Mouse (Mus musculus) cortical plate, adult 2 months (tissue): ENCODE measurements around the gene Ncbp1. TPM values are rescaled to one million over a fixed set of nuclear protein-coding genes. Genes with fewer than 3 reads are reported as not detected.

Experiments
- H3K27ac ChIP-seq: fragments of 200-500 bp; 2 replicates; pipeline ENCODE4 v1.5.1; 2012; ENCODE audit warnings: low read length, control low read depth, inconsistent platforms; ENCODE audit not compliant: insufficient read depth
- H3K4me1 ChIP-seq: fragments of 200-500 bp; 2 replicates; pipeline ENCODE4 v1.6.1; 2011; ENCODE audit warnings: low read length; ENCODE audit not compliant: control insufficient read depth, insufficient read depth
- H3K4me3 ChIP-seq: fragments of 200-500 bp; 2 replicates; pipeline ENCODE4 v1.5.1; 2011; ENCODE audit warnings: mild to moderate bottlenecking, low read length, control low read depth; ENCODE audit not compliant: insufficient read depth
- CTCF ChIP-seq: fragments of 200-500 bp; IDR thresholded peaks from 2 replicates; pipeline ENCODE4 v1.5.1; 2011; ENCODE audit warnings: mild to moderate bottlenecking, control low read depth, low read length; ENCODE audit not compliant: insufficient read depth; ENCODE audit errors: extremely low read depth
- POLR2A ChIP-seq: fragments of 200-500 bp; IDR thresholded peaks from 2 replicates; pipeline ENCODE4 v1.6.1; 2011; ENCODE audit warnings: mild to moderate bottlenecking, low read length, control low read depth; ENCODE audit not compliant: insufficient read depth; ENCODE audit errors: extremely low read depth
- polyA plus RNA-seq: library from polyadenylated mRNA; depleted of rRNA; stranded (reverse); fragments of >200 nt; gene quantifications from 2 replicates; pipeline ENCODE4 v1.2.3, GENCODE M21; 2012; rRNA removed

The Ncbp1 gene
- 52.6 and 58.9 TPM in 2 replicates for polyA plus RNA-seq

GRCm38 (mm10) chr4:46138287-46139222, at the start of gene Ncbp1, which contains the start of gene Tstd2:
Ncbp1 (plus strand) TSS chr4:46138613.
Tstd2 (minus strand) TSS chr4:46138694.
- peak within 1 kb of the TSS; percentile 94 for H3K27ac ChIP-seq
- TF ChIP-seq POLR2A = peak; percentile 61
- no peak for TF ChIP-seq CTCF
- peaks cover 6% of the 10 kb centered on the region for H3K4me1 ChIP-seq
- peak within 1 kb of the TSS; percentile 83 for H3K4me3 ChIP-seq

GRCm38 (mm10) chr4:46089524-46090125, 48.8 kb upstream of the Ncbp1 start:
- H3K27ac ChIP-seq = no peak overlapping the region
- no peak for TF ChIP-seq POLR2A
- TF ChIP-seq CTCF = no peak
- H3K4me3 ChIP-seq = no peak overlapping the region
- peaks cover 22% of the 10 kb centered on the region for H3K4me1 ChIP-seq

- peak overlapping the region; percentile 71 for H3K27ac ChIP-seq
- TF ChIP-seq CTCF = no peak
- TF ChIP-seq POLR2A = no peak
- no peak overlapping the region for H3K4me3 ChIP-seq
- peaks cover 10% of the 10 kb centered on the region for H3K4me1 ChIP-seq
Measured at GRCm38 (mm10) chr4:46092429-46093076, 45.9 kb upstream of the Ncbp1 start.

GRCm38 (mm10) chr4:46094916-46095825, 43.2 kb upstream of the Ncbp1 start:
- Histone ChIP-seq H3K4me1 (no peaks in the 10 kb centered on the region), H3K4me3 (no peak overlapping the region), H3K27ac (peak overlapping the region; percentile 40; the same call in 1 of the 2 replicates)
- TF ChIP-seq POLR2A (no peak), CTCF (no peak)

DNA sequence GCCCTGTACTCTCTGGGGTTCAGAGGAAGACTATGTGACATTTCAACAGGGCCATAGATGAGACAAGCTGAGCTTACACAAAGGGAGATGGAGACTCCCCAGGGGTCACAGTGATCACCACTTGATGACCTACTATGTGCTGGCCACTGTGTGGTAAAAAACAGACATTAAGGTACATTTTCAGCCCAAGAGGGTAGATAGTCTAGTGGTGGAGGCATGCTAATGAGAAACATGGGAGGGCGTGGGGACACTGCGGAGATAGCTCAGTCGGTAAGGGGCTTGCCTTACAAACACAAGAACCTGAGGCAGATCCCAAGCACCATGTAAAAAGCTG, 42.6 kb upstream of the Ncbp1 start:
- H3K4me3 ChIP-seq = no peak overlapping the region
- TF ChIP-seq CTCF (no peak), POLR2A (no peak)
- peak overlapping the region; percentile 40; the same call in 1 of the 2 replicates for H3K27ac ChIP-seq

DNA sequence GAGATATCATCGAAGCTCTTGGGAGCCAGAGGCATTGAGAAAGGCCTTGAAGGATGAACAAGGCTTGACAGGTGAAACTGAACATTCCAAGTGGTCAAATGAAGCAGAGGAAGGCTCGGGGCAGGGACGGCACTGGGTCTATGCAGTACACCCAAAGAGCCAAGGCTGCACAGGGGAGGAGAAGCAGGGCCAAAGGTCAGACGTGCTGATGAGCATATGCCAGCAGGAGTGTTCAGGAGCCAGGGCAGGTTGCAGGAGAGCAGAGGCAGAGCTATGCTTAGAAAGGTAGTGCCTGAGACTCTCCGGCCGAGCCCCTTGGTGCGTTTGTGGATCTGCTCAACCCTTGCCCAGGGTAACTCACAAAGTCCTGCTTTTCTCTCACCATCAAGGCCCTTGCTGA, 41.9 kb upstream of the Ncbp1 start:
- Histone ChIP-seq H3K4me3 (no peak overlapping the region), H3K4me1 (no peaks in the 10 kb centered on the region), H3K27ac (no peak overlapping the region)
- TF ChIP-seq POLR2A = no peak
- no peak for TF ChIP-seq CTCF

More for the DNA sequence above, 42.6 kb upstream of the Ncbp1 start:
- H3K4me1 ChIP-seq = no peaks in the 10 kb centered on the region

DNA sequence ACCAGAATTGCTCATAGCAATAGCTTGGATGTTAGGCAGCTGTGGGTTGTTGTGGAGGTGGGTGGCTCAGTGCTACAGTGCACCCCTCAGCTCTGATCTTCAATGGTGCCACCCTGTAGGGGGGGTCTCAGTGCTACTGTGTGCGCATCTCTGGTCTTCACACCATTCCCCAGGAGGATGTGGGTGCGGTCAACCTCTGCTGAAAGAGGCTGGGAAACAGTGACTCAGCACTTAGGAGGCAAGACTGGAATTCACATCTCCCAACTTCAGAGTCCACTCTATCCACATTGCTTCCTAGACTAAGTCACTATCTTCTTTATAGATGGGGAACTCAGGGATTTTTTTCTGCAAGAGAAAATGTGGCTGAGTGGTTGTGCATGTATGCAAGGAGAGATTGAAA, 40.8 kb upstream of the Ncbp1 start:
- TF ChIP-seq POLR2A (no peak), CTCF (no peak)
- Histone ChIP-seq H3K27ac (no peak overlapping the region), H3K4me1 (peaks cover 3% of the 10 kb centered on the region; the same call in 1 of the 2 replicates), H3K4me3 (no peak overlapping the region)

- no peak overlapping the region for H3K4me3 ChIP-seq
- peaks cover 3% of the 10 kb centered on the region; the same call in 1 of the 2 replicates for H3K4me1 ChIP-seq
- TF ChIP-seq CTCF (no peak), POLR2A (no peak)
- H3K27ac ChIP-seq = no peak overlapping the region
Measured at GRCm38 (mm10) chr4:46099132-46099531, 39.3 kb upstream of the Ncbp1 start.
